Mouse (Mus musculus) v-Abl transformed pro-B cells (cell line): ENCODE data around the gene 4931417E11Rik.

Experiments
- in situ Hi-C, 2 experiments: fragments of 400-800 bp; cut with MboI; formaldehyde crosslinking; loops; one replicate each; pipeline ENCODE4 v1.15.1; 2025; ENCODE audit not compliant: unreplicated experiment in 2 of 2

Gene 4931417E11Rik

GRCm38 (mm10) chr6:73469567-73469966, at the start of gene 4931417E11Rik:
Gene 4931417E11Rik (minus strand): TSS chr6:73469667.
- in situ Hi-C loops = no loop called here

GRCm38 (mm10) chr6:73517818-73518396, 48.4 kb upstream of the 4931417E11Rik start:
- in situ Hi-C loops = no loop called here

GRCm38 (mm10) chr6:73512907-73513306, 43.4 kb upstream of the 4931417E11Rik start:
- in situ Hi-C loops = no loop called here

GRCm38 (mm10) chr6:73499631-73500030, 30.2 kb upstream of the 4931417E11Rik start:
- in situ Hi-C loops = no loop called here

- in situ Hi-C loops = no loop called here
These were observed 27.9 kb upstream of the 4931417E11Rik start for GRCm38 (mm10) chr6:73497321-73497720.

GRCm38 (mm10) chr6:73490524-73490923, 21.1 kb upstream of the 4931417E11Rik start:
- in situ Hi-C loops = no loop called here

- in situ Hi-C loops = no loop called here
These were observed 16.1 kb upstream of the 4931417E11Rik start for GRCm38 (mm10) chr6:73485616-73486015.

- in situ Hi-C loops = no loop called here
These were observed 3.4 kb downstream of the 4931417E11Rik start for GRCm38 (mm10) chr6:73466084-73466483.

GRCm38 (mm10) chr6:73462543-73462942, 6.9 kb downstream of the 4931417E11Rik start:
- in situ Hi-C loops = no loop called here

GRCm38 (mm10) chr6:73433912-73434311, 35.6 kb downstream of the 4931417E11Rik start:
- in situ Hi-C loops = no loop called here

GRCm38 (mm10) chr6:73428618-73429336, 40.7 kb downstream of the 4931417E11Rik start:
- in situ Hi-C loops = no loop called here

- in situ Hi-C loops = no loop called here
These were observed 42.1 kb downstream of the 4931417E11Rik start for GRCm38 (mm10) chr6:73427273-73427812.
